Mouse (Mus musculus): Measurements from ENCODE around the gene Kmt2e.

DNA sequence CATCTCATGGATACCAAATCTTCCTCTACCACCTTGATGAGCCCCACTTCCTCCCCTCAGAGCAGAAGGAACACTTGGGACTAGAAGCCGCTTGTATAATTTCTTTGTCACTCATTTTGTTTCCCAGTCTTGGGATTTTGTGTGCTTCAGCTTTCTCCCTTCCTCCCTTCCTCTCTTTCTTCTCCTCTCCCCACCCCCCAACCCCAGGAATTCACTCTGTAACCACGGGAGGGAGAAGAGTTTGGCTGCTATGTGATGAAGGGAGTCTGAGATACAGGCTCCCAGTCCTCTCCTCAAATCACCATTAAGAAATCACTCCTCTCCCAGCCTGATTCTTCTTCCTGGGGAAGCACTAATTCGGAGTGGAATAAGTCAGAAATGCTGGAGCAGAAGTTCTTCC lies 46.1 kb upstream of the Kmt2e start:
- TF ChIP-seq CTCF (IDR thresholded peaks at IDR 0.05; ENCODE audit: insufficient read depth, low read depth, low read length) (no peak), POLR2A (IDR thresholded peaks at IDR 0.05; ENCODE audit: insufficient read depth, low read depth, low read length) (no peak)

Measured in olfactory bulb, adult 2 months (tissue).